Mouse (Mus musculus) inflammation-experienced regulatory T-cells, adult 16 weeks (primary cell): Measurements from ENCODE around the gene Col11a1. TPM values are rescaled to one million over a fixed set of nuclear protein-coding genes. Genes with fewer than 3 reads are reported as not detected.

Experiments used
- polyA plus RNA-seq: library from polyadenylated mRNA; unstranded; fragments of 100-300 nt; shearing (Covaris generic); gene quantifications from one replicate; pipeline ENCODE4 v1.2.1, GENCODE M21; 2017

Gene Col11a1
- polyA plus RNA-seq = 0.13 TPM

DNA sequence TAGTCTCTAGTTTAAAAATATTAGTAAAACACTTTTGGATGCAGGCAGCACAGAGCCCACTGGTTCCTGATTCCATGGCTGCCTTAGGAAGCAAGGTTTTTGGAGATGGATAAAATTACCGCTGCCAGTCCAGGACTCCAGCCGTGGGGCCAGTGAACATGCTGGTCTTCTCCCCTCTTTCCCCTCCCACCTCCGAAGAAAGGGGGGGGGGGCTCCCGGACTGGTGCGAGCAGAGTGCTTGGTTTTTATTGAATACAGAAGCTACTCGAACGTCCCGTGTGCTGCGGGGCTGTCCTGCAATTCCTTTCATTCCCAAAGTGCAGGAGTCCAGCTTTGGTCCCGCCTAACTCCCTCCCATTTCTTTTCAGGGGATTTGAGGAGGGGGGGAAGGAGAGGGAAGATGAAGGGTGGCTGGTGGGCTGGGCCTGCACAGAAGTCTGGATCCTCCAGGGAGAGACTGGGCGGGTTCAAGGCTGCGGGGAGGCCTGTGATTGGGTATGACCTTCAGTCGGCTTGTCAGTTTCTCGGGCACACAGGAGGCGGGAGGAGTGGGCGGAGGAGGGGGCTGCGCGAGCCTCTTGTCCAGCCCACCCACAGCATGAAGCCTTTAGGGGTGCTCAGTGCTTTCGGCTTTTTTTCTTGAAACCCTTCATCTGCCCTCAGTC, at the start of gene Col11a1:
TSS of gene Col11a1 (plus strand) at position 570 of the 665 bp plus-strand sequence.

